ENCODE assay signal across 9 mouse cellular contexts in the genomic region with DNA sequence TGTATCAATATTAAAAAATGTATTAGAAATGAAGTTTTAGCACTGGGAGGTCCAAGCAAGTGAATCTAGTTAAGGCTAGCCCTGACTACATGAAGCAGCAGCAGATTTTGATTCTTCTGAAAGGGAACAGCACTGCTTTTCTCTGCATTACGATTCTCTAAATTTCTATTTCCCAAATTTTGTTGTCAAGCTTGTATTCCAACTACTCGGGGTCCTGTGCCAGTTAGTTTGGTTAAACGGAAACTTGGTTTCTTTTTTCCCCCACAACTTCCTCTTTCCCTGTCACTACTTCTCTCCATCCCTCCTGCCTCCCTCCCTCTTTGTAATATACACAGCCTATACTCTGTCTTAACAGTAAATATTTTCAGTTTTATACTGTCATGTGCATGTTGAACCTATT. TPM values are rescaled to one million over a fixed set of nuclear protein-coding genes. Genes with fewer than 3 reads are reported as not detected.
DNase-seq lines count a peak whose midpoint lies in the region; ATAC-seq and TF ChIP-seq lines count a peak whose summit lies in the region.
"Had no signal": no experiment of that assay in that cellular context is flagged by ENCODE, and none has a peak within 500 bp of the region (broad histone marks: within the 10 kb centered on the region; RNA-seq: fewer than 3 reads in every experiment).

No protein-coding gene starts in this region.

- no peak for TF ChIP-seq EP300 in heart, adult 2 months (IDR thresholded peaks at IDR 0.05; ENCODE audit: insufficient read depth, low read depth, low read length)

- ATAC-seq in midbrain, embryonic 16.5 days: no peak
- no peak for ATAC-seq in hindbrain, postnatal 0 days
- ATAC-seq in stomach, embryonic 14.5 days (ENCODE audit: insufficient number of reproducible peaks, insufficient read depth, low FRiP score, low read depth): no peak

- H3K27ac ChIP-seq in heart, adult 2 months: peak overlapping the region; percentile 49
- H3K27ac ChIP-seq in midbrain, embryonic 10.5 days (replicated peaks): no peak overlapping the region
- H3K27ac ChIP-seq in midbrain, embryonic 16.5 days (ENCODE audit: low read length): no peak overlapping the region
- no peak overlapping the region for H3K27ac ChIP-seq in hindbrain, postnatal 0 days
- no peak overlapping the region for H3K27ac ChIP-seq in stomach, embryonic 14.5 days (ENCODE audit: low read length)

- H3K36me3 ChIP-seq in heart, adult 2 months (ENCODE audit: control insufficient read depth, insufficient read depth, low read length): peaks cover 32% of the 10 kb centered on the region
- peaks cover 41% of the 10 kb centered on the region for H3K36me3 ChIP-seq in midbrain, embryonic 10.5 days
- H3K36me3 ChIP-seq in midbrain, embryonic 16.5 days (ENCODE audit: control insufficient read depth, insufficient read depth, low read length): peaks cover 4% of the 10 kb centered on the region; the same call in 1 of the 2 replicates
- H3K36me3 ChIP-seq in hindbrain, postnatal 0 days (ENCODE audit: insufficient read depth, low read length): peaks cover 3% of the 10 kb centered on the region; the same call in 1 of the 2 replicates
- H3K36me3 ChIP-seq in stomach, embryonic 14.5 days (ENCODE audit: control insufficient read depth, insufficient read depth, low read length): peaks cover 9% of the 10 kb centered on the region; the same call in 1 of the 2 replicates

- TF ChIP-seq POLR2A in heart, adult 2 months (IDR thresholded peaks at IDR 0.05; ENCODE audit: insufficient read depth, low read depth, low read length): no peak

- H3K9ac ChIP-seq in heart, adult 2 months (ENCODE audit: low read depth, low read length): 0 out of 2 replicates have a peak overlapping the region, but pooled peaks have one; percentile 15
- H3K9ac ChIP-seq in midbrain, embryonic 16.5 days (ENCODE audit: low read depth, low read length): no peak overlapping the region
- H3K9ac ChIP-seq in hindbrain, postnatal 0 days (replicated peaks; ENCODE audit: low read length): 0 out of 2 replicates have a peak overlapping the region, but pooled peaks have one; percentile 13
- no peak overlapping the region for H3K9ac ChIP-seq in stomach, embryonic 14.5 days (replicated peaks; ENCODE audit: low read depth, low read length)

- intact Hi-C loops in heart, adult 2 months (cut with DNase I): loop anchor here (5.0 to 10.0 kb wide), 2 partner anchors 146 to 234 kb away; partner anchors contain the start of genes Agtpbp1, Golm1 and Naa35
- intact Hi-C loops in heart, postnatal 14 days (cut with DNase I): no loop called here

- H3K4me2 ChIP-seq in midbrain, embryonic 16.5 days (ENCODE audit: low read length): no peak overlapping the region; the same call in 1 of the 2 replicates
- H3K4me2 ChIP-seq in hindbrain, postnatal 0 days (ENCODE audit: low read depth, low read length): peak overlapping the region; percentile 28; the same call in 1 of the 2 replicates
- H3K4me2 ChIP-seq in stomach, embryonic 14.5 days (replicated peaks; ENCODE audit: low read depth, low read length): peak overlapping the region; percentile 62; the same call in 1 of the 2 replicates

- no peaks in the 10 kb centered on the region for H3K27me3 ChIP-seq in heart, adult 2 months (ENCODE audit: control insufficient read depth, insufficient read depth, low read length)
- H3K27me3 ChIP-seq in midbrain, embryonic 10.5 days (ENCODE audit: low read depth, poor library complexity, severe bottlenecking): no peaks in the 10 kb centered on the region
- no peaks in the 10 kb centered on the region for H3K27me3 ChIP-seq in midbrain, embryonic 16.5 days (ENCODE audit: control insufficient read depth, insufficient read depth, low read depth, low read length)
- H3K27me3 ChIP-seq in hindbrain, postnatal 0 days (ENCODE audit: insufficient read depth, low read length): no peaks in the 10 kb centered on the region
- no peaks in the 10 kb centered on the region for H3K27me3 ChIP-seq in stomach, embryonic 14.5 days (ENCODE audit: control insufficient read depth, insufficient read depth, low read length)

- H3K4me3 ChIP-seq in heart, adult 2 months: peak overlapping the region; percentile 75
- 0 out of 2 replicates have a peak overlapping the region, but pooled peaks have one; percentile 98 for H3K4me3 ChIP-seq in midbrain, embryonic 10.5 days
- no peak overlapping the region for H3K4me3 ChIP-seq in midbrain, embryonic 16.5 days (ENCODE audit: low read depth, low read length)
- H3K4me3 ChIP-seq in hindbrain, postnatal 0 days (ENCODE audit: low read length): no peak overlapping the region
- H3K4me3 ChIP-seq in stomach, embryonic 14.5 days (ENCODE audit: low read depth, low read length): no peak overlapping the region; the same call in 1 of the 2 replicates

- peaks cover 7% of the 10 kb centered on the region for H3K79me2 ChIP-seq in heart, adult 2 months (replicated peaks; ENCODE audit: control insufficient read depth, insufficient read depth, low read length)

- H3K4me1 ChIP-seq in heart, adult 2 months (ENCODE audit: control insufficient read depth, insufficient read depth, low read length): peaks cover 13% of the 10 kb centered on the region
- peaks cover 37% of the 10 kb centered on the region for H3K4me1 ChIP-seq in midbrain, embryonic 10.5 days
- peaks cover 41% of the 10 kb centered on the region for H3K4me1 ChIP-seq in midbrain, embryonic 16.5 days (ENCODE audit: control insufficient read depth, insufficient read depth, low read length)
- H3K4me1 ChIP-seq in hindbrain, postnatal 0 days (ENCODE audit: insufficient read depth, low read length): peaks cover 11% of the 10 kb centered on the region; the same call in 1 of the 2 replicates
- H3K4me1 ChIP-seq in stomach, embryonic 14.5 days (ENCODE audit: control insufficient read depth, insufficient read depth, low read length): peaks cover 23% of the 10 kb centered on the region; the same call in 1 of the 2 replicates

- no peak for DNase-seq in heart, adult 2 months
- no peak for DNase-seq in heart, postnatal 14 days
- DNase-seq in midbrain, embryonic 10.5 days (ENCODE audit: low spot score): no peak
- no peak for DNase-seq in hindbrain, postnatal 0 days (ENCODE audit: low spot score)
- no peak for DNase-seq in embryo, embryonic 10 days (ENCODE audit: low spot score)
- DNase-seq in testis, postnatal 14 days (ENCODE audit: low spot score): no peak

- WGBS in heart, adult 2 months: 26% methylated on average over 3 of the region's 3 CpGs
- WGBS in midbrain, embryonic 10.5 days: 75% methylated on average over 3 of the region's 3 CpGs
- 80% methylated on average over 3 of the region's 3 CpGs for WGBS in midbrain, embryonic 16.5 days
- 80% methylated on average over 3 of the region's 3 CpGs for WGBS in hindbrain, postnatal 0 days
- 75% methylated on average over 3 of the region's 3 CpGs for WGBS in stomach, embryonic 14.5 days

- no peak for TF ChIP-seq CTCF in heart, adult 2 months (IDR thresholded peaks at IDR 0.05)
- no peak for TF ChIP-seq CTCF in hindbrain, postnatal 0 days (IDR thresholded peaks at IDR 0.05; ENCODE audit: low read depth)

- no peaks in the 10 kb centered on the region for H3K9me3 ChIP-seq in midbrain, embryonic 10.5 days (replicated peaks)
- no peaks in the 10 kb centered on the region for H3K9me3 ChIP-seq in midbrain, embryonic 16.5 days (replicated peaks; ENCODE audit: control insufficient read depth, low read length, poor library complexity, severe bottlenecking)
- no peaks in the 10 kb centered on the region for H3K9me3 ChIP-seq in hindbrain, postnatal 0 days (ENCODE audit: low read length)
- no peaks in the 10 kb centered on the region for H3K9me3 ChIP-seq in stomach, embryonic 14.5 days (ENCODE audit: control insufficient read depth, low read depth, low read length)

RNA-seq across cellular contexts. Expression of gene Tut7, which starts 2.1 kb away (rescaled TPM):
- total RNA-seq in heart, adult 2 months (2021): 10 to 100 TPM; 41.6 to 45.1 TPM
- 10.3 and 16.3 TPM in 2 replicates for polyA plus RNA-seq in heart, adult 2 months (2012; rRNA removed)
- 10 to 100 TPM; 48.9 to 51.1 TPM for total RNA-seq in heart, postnatal 14 days (2021)
- polyA plus RNA-seq in midbrain, embryonic 10.5 days (2016; fragmentation: Nextera tagmentation; extraction: Ambion mirVana): 34.8 and 44.6 TPM in 2 replicates
- polyA plus RNA-seq in midbrain, embryonic 16.5 days (2015; fragmentation: Nextera tagmentation; extraction: Ambion mirVana): 45.0 and 47.9 TPM in 2 replicates
- 27.9 and 29.5 TPM in 2 replicates for total RNA-seq in hindbrain, postnatal 0 days (2014; rRNA removed)
- polyA plus RNA-seq in hindbrain, postnatal 0 days (2015; fragmentation: Nextera tagmentation; extraction: Ambion mirVana): 35.5 and 36.8 TPM in 2 replicates
- polyA plus RNA-seq in stomach, embryonic 14.5 days (2014; fragmentation: Nextera tagmentation; extraction: Ambion mirVana): 49.4 and 50.0 TPM in 2 replicates

RNA-seq across cellular contexts. Expression of gene Gm49354, which starts 38.8 kb away (rescaled TPM):
- not detected for total RNA-seq in heart, adult 2 months (2021)
- polyA plus RNA-seq in heart, adult 2 months (2012; rRNA removed): not detected in 2 replicates
- not detected for total RNA-seq in heart, postnatal 14 days (2021)
- not detected in 2 replicates for polyA plus RNA-seq in midbrain, embryonic 10.5 days (2016; fragmentation: Nextera tagmentation; extraction: Ambion mirVana)
- polyA plus RNA-seq in midbrain, embryonic 16.5 days (2015; fragmentation: Nextera tagmentation; extraction: Ambion mirVana): not detected in 2 replicates
- total RNA-seq in hindbrain, postnatal 0 days (2014; rRNA removed): not detected in 2 replicates
- polyA plus RNA-seq in hindbrain, postnatal 0 days (2015; fragmentation: Nextera tagmentation; extraction: Ambion mirVana): not detected in 2 replicates
- polyA plus RNA-seq in stomach, embryonic 14.5 days (2014; fragmentation: Nextera tagmentation; extraction: Ambion mirVana): not detected in 2 replicates
- polyA plus RNA-seq: limb, embryonic 11.5 days had no signal

RNA-seq across cellular contexts. Expression of gene Isca1, which starts 51.2 kb away (rescaled TPM):
- total RNA-seq in heart, adult 2 months (2021): 100 to 1,000 TPM; 233 to 239 TPM
- polyA plus RNA-seq in heart, adult 2 months (2012; rRNA removed): 326 and 509 TPM in 2 replicates
- 100 to 1,000 TPM; 207 to 217 TPM for total RNA-seq in heart, postnatal 14 days (2021)
- polyA plus RNA-seq in midbrain, embryonic 10.5 days (2016; fragmentation: Nextera tagmentation; extraction: Ambion mirVana): 103 and 110 TPM in 2 replicates
- 164 and 165 TPM in 2 replicates for polyA plus RNA-seq in midbrain, embryonic 16.5 days (2015; fragmentation: Nextera tagmentation; extraction: Ambion mirVana)
- 85.5 and 92.8 TPM in 2 replicates for total RNA-seq in hindbrain, postnatal 0 days (2014; rRNA removed)
- 167 TPM in 2 replicates for polyA plus RNA-seq in hindbrain, postnatal 0 days (2015; fragmentation: Nextera tagmentation; extraction: Ambion mirVana)
- 120 and 121 TPM in 2 replicates for polyA plus RNA-seq in stomach, embryonic 14.5 days (2014; fragmentation: Nextera tagmentation; extraction: Ambion mirVana)

Comparison
In these comparisons a context has a peak if more than half of its experiments do, and no peak if none do; other contexts are left out.
1. H3K4me3 ChIP-seq: peak in heart, adult 2 months (single experiment) and midbrain, embryonic 10.5 days (single experiment); none in midbrain, embryonic 16.5 days (single experiment), hindbrain, postnatal 0 days (single experiment) and stomach, embryonic 14.5 days (single experiment).
2. H3K9ac ChIP-seq: peak in heart, adult 2 months (single experiment) and hindbrain, postnatal 0 days (single experiment); none in midbrain, embryonic 16.5 days (single experiment) and stomach, embryonic 14.5 days (single experiment).